Mouse (Mus musculus) E14TG2a.4 (cell line): ENCODE results near the gene Stk26.

Source experiments
- H3K27me3 ChIP-seq: 2 replicates; pipeline ENCODE4 v1.6.1; 2014; ENCODE audit warnings: low read length, control low read depth; ENCODE audit not compliant: insufficient read depth
- H3K36me3 ChIP-seq: 2 replicates; pipeline ENCODE4 v1.6.1; 2014; ENCODE audit warnings: low read length, control low read depth; ENCODE audit not compliant: insufficient read depth
- H3K4me1 ChIP-seq: replicated peaks from 2 replicates; pipeline ENCODE4 v1.6.1; 2014; ENCODE audit warnings: low read depth, low read length, control low read depth
- H3K4me3 ChIP-seq: replicated peaks from 2 replicates; pipeline ENCODE4 v1.5.1; 2014; ENCODE audit warnings: mild to moderate bottlenecking, low read length
- H3K9me3 ChIP-seq: 2 replicates; pipeline ENCODE4 v1.6.1; 2014; ENCODE audit warnings: low read length, control low read depth
- CTCF ChIP-seq: conservative IDR thresholded peaks from 2 replicates; pipeline ENCODE4 v1.5.1; 2014; ENCODE audit warnings: low read length
- NANOG ChIP-seq: IDR thresholded peaks from 2 replicates; pipeline ENCODE4 v1.6.1; 2014; ENCODE audit warnings: borderline replicate concordance, low read length, mixed read lengths
- POU5F1 ChIP-seq: IDR thresholded peaks from 2 replicates; pipeline ENCODE4 v1.6.1; 2014; ENCODE audit warnings: low read length, borderline replicate concordance

Stk26 gene

GRCm38 (mm10) chrX:50836029-50836691, 4.7 kb upstream of the Stk26 start:
- no peak for TF ChIP-seq CTCF
- TF ChIP-seq POU5F1: no peak
- TF ChIP-seq NANOG: no peak
- peaks cover 4% of the 10 kb centered on the region; the same call in 1 of the 2 replicates for H3K27me3 ChIP-seq
- H3K4me1 ChIP-seq: 0 out of 2 replicates have a peak, but pooled peaks cover 4% of the 10 kb centered on the region
- H3K9me3 ChIP-seq: no peaks in the 10 kb centered on the region
- no peaks in the 10 kb centered on the region for H3K36me3 ChIP-seq
- no peak overlapping the region for H3K4me3 ChIP-seq

GRCm38 (mm10) chrX:50841587-50841986, 740 bp downstream of the Stk26 start:
- 0 out of 2 replicates have a peak, but pooled peaks cover 4% of the 10 kb centered on the region for H3K4me1 ChIP-seq
- H3K9me3 ChIP-seq: no peaks in the 10 kb centered on the region
- peaks cover 14% of the 10 kb centered on the region for H3K27me3 ChIP-seq

GRCm38 (mm10) chrX:50842046-50842445, 1.2 kb downstream of the Stk26 start:
- TF ChIP-seq CTCF (no peak), POU5F1 (no peak), NANOG (no peak)
- no peaks in the 10 kb centered on the region for H3K9me3 ChIP-seq
- 0 out of 2 replicates have a peak, but pooled peaks cover 4% of the 10 kb centered on the region for H3K4me1 ChIP-seq
- no peaks in the 10 kb centered on the region for H3K36me3 ChIP-seq
- H3K27me3 ChIP-seq: peaks cover 14% of the 10 kb centered on the region
- H3K4me3 ChIP-seq: peak overlapping the region; percentile 73

More at GRCm38 (mm10) chrX:50841587-50841986, 740 bp downstream of the Stk26 start:
- Histone ChIP-seq H3K36me3 (no peaks in the 10 kb centered on the region), H3K4me3 (peak overlapping the region; percentile 73)
- TF ChIP-seq NANOG: no peak
- TF ChIP-seq POU5F1: no peak
- TF ChIP-seq CTCF: no peak

- H3K9me3 ChIP-seq: no peaks in the 10 kb centered on the region
- no peaks in the 10 kb centered on the region for H3K36me3 ChIP-seq
- no peak overlapping the region for H3K4me3 ChIP-seq
- H3K27me3 ChIP-seq: no peaks in the 10 kb centered on the region
- TF ChIP-seq NANOG: no peak
- no peak for TF ChIP-seq POU5F1
- TF ChIP-seq CTCF: no peak
- no peaks in the 10 kb centered on the region for H3K4me1 ChIP-seq
Measured at GRCm38 (mm10) chrX:50850428-50851184, 9.8 kb downstream of the Stk26 start.

- Histone ChIP-seq H3K36me3 (no peaks in the 10 kb centered on the region), H3K4me1 (no peaks in the 10 kb centered on the region), H3K27me3 (no peaks in the 10 kb centered on the region), H3K9me3 (no peaks in the 10 kb centered on the region), H3K4me3 (no peak overlapping the region)
- TF ChIP-seq NANOG: no peak
- no peak for TF ChIP-seq POU5F1
- TF ChIP-seq CTCF: no peak
Measured at GRCm38 (mm10) chrX:50863771-50864170, 22.9 kb downstream of the Stk26 start.

GRCm38 (mm10) chrX:50864734-50865133, 23.9 kb downstream of the Stk26 start:
- H3K36me3 ChIP-seq: no peaks in the 10 kb centered on the region
- no peaks in the 10 kb centered on the region for H3K4me1 ChIP-seq
- no peak for TF ChIP-seq CTCF
- TF ChIP-seq POU5F1: no peak
- TF ChIP-seq NANOG: no peak
- H3K4me3 ChIP-seq: no peak overlapping the region
- no peaks in the 10 kb centered on the region for H3K27me3 ChIP-seq
- no peaks in the 10 kb centered on the region for H3K9me3 ChIP-seq

GRCm38 (mm10) chrX:50874246-50875002, 33.6 kb downstream of the Stk26 start:
- no peaks in the 10 kb centered on the region for H3K4me1 ChIP-seq
- no peaks in the 10 kb centered on the region for H3K27me3 ChIP-seq
- no peak for TF ChIP-seq NANOG
- no peak for TF ChIP-seq CTCF
- TF ChIP-seq POU5F1: no peak
- no peak overlapping the region for H3K4me3 ChIP-seq
- no peaks in the 10 kb centered on the region for H3K36me3 ChIP-seq
- H3K9me3 ChIP-seq: no peaks in the 10 kb centered on the region

GRCm38 (mm10) chrX:50887999-50888398, 47.2 kb downstream of the Stk26 start:
- Histone ChIP-seq H3K4me1 (no peaks in the 10 kb centered on the region), H3K4me3 (no peak overlapping the region), H3K36me3 (no peaks in the 10 kb centered on the region), H3K27me3 (no peaks in the 10 kb centered on the region), H3K9me3 (no peaks in the 10 kb centered on the region)
- TF ChIP-seq CTCF (no peak), POU5F1 (no peak), NANOG (no peak)
